Mouse (Mus musculus) liver, embryonic 16.5 days (tissue): ENCODE measurements around the gene Fcf1. TPM values are rescaled to one million over a fixed set of nuclear protein-coding genes. Genes with fewer than 3 reads are reported as not detected.

Experiments
- ATAC-seq: fragments of 200-750 bp; cut with Nextera tagmentation; 2 replicates; pipeline ENCODE4 v1.8.0; 2017; ENCODE audit warnings: low read depth, mild to moderate bottlenecking, moderate number of reproducible peaks, moderate library complexity
- H3K27ac ChIP-seq: fragments of 300-500 bp; sonication (generic); 2 replicates; pipeline ENCODE4 v1.5.1; 2014; ENCODE audit warnings: mild to moderate bottlenecking, low read length
- H3K27me3 ChIP-seq: fragments of 300-500 bp; sonication (generic); 2 replicates; pipeline ENCODE4 v1.6.1; 2014; ENCODE audit warnings: low read depth, low read length, mixed read lengths; ENCODE audit not compliant: control insufficient read depth, insufficient read depth
- H3K36me3 ChIP-seq: fragments of 300-500 bp; sonication (generic); 2 replicates; pipeline ENCODE4 v1.6.1; 2014; ENCODE audit warnings: mild to moderate bottlenecking; ENCODE audit not compliant: control insufficient read depth, insufficient read depth
- H3K4me1 ChIP-seq: fragments of 300-500 bp; sonication (generic); 2 replicates; pipeline ENCODE4 v1.6.1; 2014; ENCODE audit warnings: low read depth, low read length, mixed read lengths; ENCODE audit not compliant: control insufficient read depth
- H3K4me2 ChIP-seq: fragments of 300-500 bp; sonication (generic); 2 replicates; pipeline ENCODE4 v1.6.1; 2014; ENCODE audit warnings: low read depth, low read length, mixed read lengths
- H3K4me3 ChIP-seq: fragments of 300-500 bp; sonication (generic); 2 replicates; pipeline ENCODE4 v1.5.1; 2014; ENCODE audit warnings: low read depth, mild to moderate bottlenecking, low read length
- H3K9ac ChIP-seq: fragments of 300-500 bp; sonication (generic); 2 replicates; pipeline ENCODE4 v1.6.1; 2014; ENCODE audit warnings: low read depth, low read length
- H3K9me3 ChIP-seq: fragments of 300-500 bp; sonication (generic); replicated peaks from 2 replicates; pipeline ENCODE4 v1.6.1; 2016; ENCODE audit warnings: low read length; ENCODE audit not compliant: control insufficient read depth
- WGBS: fragments of 180-500 bp; shearing (Covaris S2); extraction: QIAGEN DNeasy Blood & Tissue Kit; methylation state at CpG from one replicate; pipeline ENCODE4 v1.1.7; 2014; ENCODE audit not compliant: insufficient replicate concordance; 5-methylcytosine and 5-hydroxymethylcytosine counted together
- polyA plus RNA-seq: library from polyadenylated mRNA; unstranded; fragments of >200 nt; fragmentation: Nextera tagmentation; extraction: Ambion mirVana; gene quantifications from 2 replicates; pipeline ENCODE4 v1.2.1, GENCODE M21; 2015

The Fcf1 gene
- polyA plus RNA-seq, 1 experiment from 2014 or later: 71.0 TPM

GRCm38 (mm10) chr12:84996083-84996496, 25.4 kb downstream of the Fcf1 start, which contains the start of gene Ylpm1:
TSS of gene Ylpm1 (plus strand) at chr12:84996321.
- Histone ChIP-seq H3K36me3 (no peaks in the 10 kb centered on the region), H3K4me2 (peak within 1 kb of the TSS; percentile 98), H3K27me3 (no peaks in the 10 kb centered on the region), H3K4me1 (peaks cover 27% of the 10 kb centered on the region), H3K27ac (peak within 1 kb of the TSS; percentile 79), H3K9ac (peak within 1 kb of the TSS; percentile 90), H3K9me3 (no peaks in the 10 kb centered on the region; the same call in 1 of the 2 replicates), H3K4me3 (peak within 1 kb of the TSS; percentile 81)
- ATAC-seq: peak; percentile 98
- WGBS: under 1% methylated on average over 45 of the region's 45 CpGs

GRCm38 (mm10) chr12:84996501-84997398, 26.1 kb downstream of the Fcf1 start:
- Histone ChIP-seq H3K27me3 (no peaks in the 10 kb centered on the region), H3K9ac (peak overlapping the region; percentile 90), H3K36me3 (no peaks in the 10 kb centered on the region), H3K4me2 (peak overlapping the region; percentile 98), H3K4me3 (peak overlapping the region; percentile 81), H3K9me3 (no peaks in the 10 kb centered on the region; the same call in 1 of the 2 replicates), H3K27ac (peak overlapping the region; percentile 79), H3K4me1 (peaks cover 27% of the 10 kb centered on the region)
- WGBS: under 1% methylated on average over 44 of the region's 44 CpGs
- peak; percentile 61 for ATAC-seq

DNA sequence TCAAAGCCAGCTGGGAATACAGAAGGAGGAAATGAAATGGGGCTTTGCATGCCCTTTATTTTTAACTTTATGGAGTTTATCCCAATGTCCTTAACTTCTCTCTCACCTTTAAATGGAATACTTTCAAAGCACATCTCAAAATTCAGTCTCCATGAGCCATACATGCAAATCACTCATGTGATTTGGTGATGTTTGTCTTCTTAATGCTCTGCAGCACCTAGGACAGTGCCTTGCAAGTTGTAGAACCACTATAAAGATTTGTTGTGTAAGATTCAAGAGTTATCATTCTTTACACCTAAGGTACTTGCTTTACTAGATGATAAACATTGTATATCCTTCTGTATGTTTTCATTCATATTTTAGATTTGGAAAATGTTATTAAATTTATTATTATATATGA, 28.4 kb downstream of the Fcf1 start:
- no peak overlapping the region for H3K4me3 ChIP-seq
- no peak overlapping the region for H3K9ac ChIP-seq
- no peaks in the 10 kb centered on the region for H3K9me3 ChIP-seq
- H3K4me1 ChIP-seq: peaks cover 27% of the 10 kb centered on the region
- H3K27me3 ChIP-seq: no peaks in the 10 kb centered on the region
- H3K27ac ChIP-seq: no peak overlapping the region
- no peaks in the 10 kb centered on the region; the same call in 1 of the 2 replicates for H3K36me3 ChIP-seq
- ATAC-seq: no peak
- peak overlapping the region; percentile 98; the same call in 1 of the 2 replicates for H3K4me2 ChIP-seq

DNA sequence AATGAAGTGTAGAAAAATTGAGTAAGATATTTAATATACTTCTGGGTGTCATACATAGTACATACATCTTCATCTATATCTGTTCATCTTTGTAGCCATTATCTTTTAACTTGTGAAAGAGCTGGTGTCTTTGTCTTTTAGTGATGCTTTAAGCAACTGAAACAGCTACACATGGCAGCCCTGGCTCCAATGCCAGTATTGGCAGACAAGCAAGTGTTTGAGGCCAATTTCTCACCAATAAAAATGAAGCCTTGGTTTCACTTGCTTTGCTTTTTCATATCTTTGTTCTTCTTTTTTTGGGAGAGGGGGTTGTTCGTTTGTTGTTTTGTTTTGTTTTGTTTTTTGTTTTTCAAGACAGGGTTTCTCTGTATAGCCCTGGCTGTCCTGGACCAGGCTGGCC, 35.5 kb downstream of the Fcf1 start:
- H3K27ac ChIP-seq: no peak overlapping the region
- no peaks in the 10 kb centered on the region for H3K9me3 ChIP-seq
- H3K36me3 ChIP-seq: no peaks in the 10 kb centered on the region; the same call in 1 of the 2 replicates
- H3K9ac ChIP-seq: no peak overlapping the region
- H3K4me3 ChIP-seq: no peak overlapping the region
- peaks cover 2% of the 10 kb centered on the region for H3K4me1 ChIP-seq
- ATAC-seq: no peak
- H3K27me3 ChIP-seq: no peaks in the 10 kb centered on the region
- WGBS: 68% methylated on average over 1 of the region's 1 CpGs
- no peak overlapping the region for H3K4me2 ChIP-seq

DNA sequence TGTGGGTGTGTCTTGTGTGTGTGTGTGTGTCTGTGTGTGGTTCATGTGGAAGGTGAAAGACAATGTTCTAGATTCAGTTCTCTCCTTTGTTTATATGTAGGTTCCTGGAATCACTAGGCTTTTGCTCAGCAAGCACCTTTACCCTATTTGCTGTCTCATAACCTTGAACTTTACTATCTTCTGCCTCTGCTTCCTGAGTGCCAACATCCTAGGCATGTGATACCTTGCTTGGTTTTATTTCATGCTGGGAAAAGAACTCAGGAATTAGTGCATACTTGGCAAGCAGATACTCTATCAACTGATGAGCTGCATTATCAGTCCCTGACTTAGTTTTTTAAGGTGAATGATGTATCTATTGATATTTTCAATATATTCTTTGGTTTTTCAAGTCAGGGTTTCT, 36.3 kb downstream of the Fcf1 start:
- no peaks in the 10 kb centered on the region for H3K27me3 ChIP-seq
- H3K4me3 ChIP-seq: no peak overlapping the region
- H3K36me3 ChIP-seq: no peaks in the 10 kb centered on the region; the same call in 1 of the 2 replicates
- no peaks in the 10 kb centered on the region for H3K9me3 ChIP-seq
- ATAC-seq: no peak
- no peak overlapping the region for H3K27ac ChIP-seq
- no peak overlapping the region for H3K4me2 ChIP-seq
- H3K4me1 ChIP-seq: peaks cover 3% of the 10 kb centered on the region
- H3K9ac ChIP-seq: no peak overlapping the region

- Histone ChIP-seq H3K4me2 (no peak overlapping the region), H3K4me3 (no peak overlapping the region), H3K27ac (no peak overlapping the region), H3K4me1 (peaks cover 5% of the 10 kb centered on the region), H3K27me3 (no peaks in the 10 kb centered on the region), H3K9ac (no peak overlapping the region), H3K36me3 (peaks cover 14% of the 10 kb centered on the region), H3K9me3 (no peaks in the 10 kb centered on the region)
- 66% methylated on average over 1 of the region's 1 CpGs for WGBS
- no peak for ATAC-seq
Measured at GRCm38 (mm10) chr12:85009776-85010175, 39.1 kb downstream of the Fcf1 start.

GRCm38 (mm10) chr12:85010541-85010940, 39.8 kb downstream of the Fcf1 start:
- Histone ChIP-seq H3K27ac (no peak overlapping the region), H3K36me3 (peaks cover 21% of the 10 kb centered on the region), H3K27me3 (no peaks in the 10 kb centered on the region), H3K4me3 (no peak overlapping the region), H3K4me1 (peaks cover 5% of the 10 kb centered on the region), H3K9ac (no peak overlapping the region), H3K9me3 (no peaks in the 10 kb centered on the region), H3K4me2 (no peak overlapping the region)
- ATAC-seq: no peak
- WGBS: 81% methylated on average over 2 of the region's 2 CpGs

DNA sequence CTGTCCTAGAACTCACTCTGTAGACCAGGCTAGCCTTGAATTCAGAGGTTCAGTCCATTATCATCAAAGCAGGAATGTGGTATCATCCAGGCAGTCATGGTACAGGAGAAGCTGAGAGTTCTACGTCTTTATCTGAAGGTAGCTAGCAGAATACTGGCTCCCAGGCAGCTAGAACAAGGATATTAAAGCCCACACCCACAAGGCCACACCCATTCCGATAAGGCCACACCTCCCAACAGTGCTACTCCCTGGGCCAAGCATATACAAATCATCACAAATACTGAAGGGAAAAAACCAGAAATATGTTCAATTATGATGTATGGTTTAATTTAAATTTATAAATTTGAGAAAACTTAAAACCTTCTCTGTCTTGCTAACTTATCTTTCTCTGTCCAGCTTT, 41.5 kb downstream of the Fcf1 start:
- H3K4me2 ChIP-seq: no peak overlapping the region
- H3K27ac ChIP-seq: no peak overlapping the region
- 38% methylated on average over 2 of the region's 2 CpGs for whole genome bisulfite sequencing
- H3K9me3 ChIP-seq: no peaks in the 10 kb centered on the region
- no peak overlapping the region for H3K4me3 ChIP-seq
- peaks cover 5% of the 10 kb centered on the region for H3K4me1 ChIP-seq
- H3K36me3 ChIP-seq: peaks cover 23% of the 10 kb centered on the region
- ATAC-seq: peak; percentile 80
- no peaks in the 10 kb centered on the region for H3K27me3 ChIP-seq
- H3K9ac ChIP-seq: no peak overlapping the region

DNA sequence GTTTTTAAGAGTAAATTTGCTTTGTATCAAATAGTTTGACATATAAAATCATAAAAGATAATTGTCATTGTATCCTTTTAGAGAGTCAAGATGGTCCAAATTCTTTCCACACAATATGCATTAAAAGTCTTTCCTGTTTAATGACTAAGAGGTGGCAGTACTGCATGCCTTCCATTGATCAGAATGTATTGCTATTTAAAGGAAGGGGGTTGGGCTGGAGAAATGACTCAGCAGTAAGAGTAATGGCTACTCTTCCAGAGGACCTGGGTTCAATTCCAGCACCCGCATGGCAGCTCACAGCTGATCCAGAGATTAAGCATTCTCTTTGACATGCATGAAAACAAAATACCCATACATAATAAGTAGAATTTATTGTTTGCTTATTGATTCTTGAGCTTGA, 51.4 kb downstream of the Fcf1 start:
- Histone ChIP-seq H3K36me3 (no peaks in the 10 kb centered on the region), H3K4me2 (no peak overlapping the region), H3K4me1 (no peaks in the 10 kb centered on the region), H3K4me3 (no peak overlapping the region), H3K9me3 (no peaks in the 10 kb centered on the region), H3K27me3 (no peaks in the 10 kb centered on the region), H3K9ac (no peak overlapping the region), H3K27ac (no peak overlapping the region)
- 85% methylated on average over 1 of the region's 1 CpGs for WGBS
- ATAC-seq: no peak
